Mouse (Mus musculus): ENCODE results near the gene Cyp1b1. TPM values are rescaled to one million over a fixed set of nuclear protein-coding genes. Genes with fewer than 3 reads are reported as not detected.

The Cyp1b1 gene
- polyA plus RNA-seq (2012; rRNA removed) = 2.9 and 3.3 TPM in 2 replicates

DNA sequence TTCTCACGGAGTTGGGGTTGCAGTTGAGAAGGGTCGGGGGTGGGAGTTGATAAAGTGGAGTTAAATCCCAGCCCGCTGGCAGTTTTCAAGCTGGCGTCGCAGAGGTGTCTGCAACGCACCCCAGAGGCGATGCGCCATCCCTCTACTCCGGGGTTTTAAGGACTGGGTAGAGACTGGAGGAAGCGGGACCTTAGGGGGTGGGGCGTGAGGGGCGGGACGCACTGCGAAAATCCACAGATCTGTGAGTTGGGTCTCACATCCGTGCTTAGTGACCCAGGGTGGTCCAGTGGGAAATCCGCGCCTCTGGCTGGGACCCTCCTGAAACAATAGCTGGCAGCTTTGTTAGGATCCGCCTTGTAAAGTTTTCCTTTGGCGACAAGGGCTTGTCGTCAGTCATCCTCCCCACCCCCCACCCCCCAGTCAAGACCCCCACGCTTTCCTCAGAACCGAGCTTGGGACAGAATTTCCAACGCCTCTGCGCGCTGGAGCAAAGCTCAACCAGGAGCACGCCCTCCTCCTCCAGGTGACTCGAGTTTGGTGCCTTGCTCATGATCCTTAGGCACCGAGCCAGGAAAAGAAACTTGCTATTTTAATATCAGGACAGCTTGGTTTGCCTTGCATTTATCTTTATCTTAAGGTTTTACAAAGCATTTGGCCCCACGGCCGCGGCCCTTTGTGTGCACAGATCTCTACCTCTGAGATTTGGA lies at the start of gene Cyp1b1:
TSS of gene Cyp1b1 (minus strand) at position 131 of the 707 bp plus-strand sequence.

Other genes with a start within 250 kb of the Cyp1b1 start
- 0.30 and 0.40 TPM in 2 replicates for gene Rmdn2, start 103.2 kb downstream of the Cyp1b1 start, polyA plus RNA-seq (2012; rRNA removed)
- gene Atl2, start 181.1 kb upstream of the Cyp1b1 start, polyA plus RNA-seq (2012; rRNA removed) = 1.5 and 2.4 TPM in 2 replicates